Mouse (Mus musculus): ENCODE measurements around the gene Optc.

GRCm38 (mm10) chr1:133941158-133941860 is 33.5 kb upstream of the Optc start:
- no peak for TF ChIP-seq CTCF (IDR thresholded peaks at IDR 0.05)
- 0 out of 2 replicates have a peak, but pooled peaks have one; percentile 36 for TF ChIP-seq EP300 (IDR thresholded peaks at IDR 0.05)

All from lung, postnatal 0 days (tissue).